Mouse (Mus musculus) intestine, postnatal 0 days (tissue): ENCODE results near the gene 1600014C23Rik. TPM values are rescaled to one million over a fixed set of nuclear protein-coding genes. Genes with fewer than 3 reads are reported as not detected.

ENCODE experiments used
- ATAC-seq: fragments of 200-750 bp; cut with Nextera tagmentation; 2 replicates; pipeline ENCODE4 v1.8.0; 2017; ENCODE audit warnings: mild to moderate bottlenecking, moderate TSS enrichment, moderate library complexity
- H3K27ac ChIP-seq: fragments of 300-500 bp; sonication (generic); 2 replicates; pipeline ENCODE4 v1.5.1; 2014; ENCODE audit warnings: mild to moderate bottlenecking, low read depth, low read length, moderate library complexity
- H3K27me3 ChIP-seq: fragments of 300-500 bp; sonication (generic); replicated peaks from 2 replicates; pipeline ENCODE4 v1.6.1; 2014; ENCODE audit warnings: low read length, mixed read lengths; ENCODE audit not compliant: control insufficient read depth, insufficient read depth
- H3K36me3 ChIP-seq: fragments of 300-500 bp; sonication (generic); 2 replicates; pipeline ENCODE4 v1.6.1; 2014; ENCODE audit warnings: mild to moderate bottlenecking, moderate library complexity; ENCODE audit not compliant: control insufficient read depth, insufficient read depth
- H3K4me1 ChIP-seq: fragments of 300-500 bp; sonication (generic); replicated peaks from 2 replicates; pipeline ENCODE4 v1.6.1; 2014; ENCODE audit warnings: antibody characterized with exemption, low read length, mixed read lengths; ENCODE audit not compliant: control insufficient read depth, insufficient read depth
- H3K4me2 ChIP-seq: fragments of 300-500 bp; sonication (generic); replicated peaks from 2 replicates; pipeline ENCODE4 v1.6.1; 2014; ENCODE audit warnings: low read depth, mild to moderate bottlenecking, moderate library complexity
- H3K4me3 ChIP-seq: fragments of 300-500 bp; sonication (generic); 2 replicates; pipeline ENCODE4 v1.5.1; 2014; ENCODE audit warnings: low read depth, low read length
- H3K9ac ChIP-seq: fragments of 300-500 bp; sonication (generic); 2 replicates; pipeline ENCODE4 v1.6.1; 2014; ENCODE audit warnings: mild to moderate bottlenecking, low read depth, low read length
- H3K9me3 ChIP-seq: fragments of 300-500 bp; sonication (generic); 2 replicates; pipeline ENCODE4 v1.6.1; 2016; ENCODE audit warnings: mixed run types; ENCODE audit not compliant: control insufficient read depth
- CTCF ChIP-seq: sonication (generic); IDR thresholded peaks from 2 replicates; pipeline ENCODE4 v1.5.1; 2016; ENCODE audit warnings: low read depth, mild to moderate bottlenecking, control low read depth, antibody characterized with exemption, moderate library complexity
- WGBS: fragments of 180-500 bp; shearing (Covaris S2); extraction: QIAGEN DNeasy Blood & Tissue Kit; methylation state at CpG from one replicate; pipeline ENCODE4 v1.1.7; 2014; 5-methylcytosine and 5-hydroxymethylcytosine counted together
- polyA plus RNA-seq: library from polyadenylated mRNA; unstranded; fragments of >200 nt; fragmentation: Nextera tagmentation; extraction: Ambion mirVana; gene quantifications from 2 replicates; pipeline ENCODE4 v1.2.1, GENCODE M21; 2015

The 1600014C23Rik gene
- polyA plus RNA-seq, 1 experiment from 2014 or later: not detected

DNA sequence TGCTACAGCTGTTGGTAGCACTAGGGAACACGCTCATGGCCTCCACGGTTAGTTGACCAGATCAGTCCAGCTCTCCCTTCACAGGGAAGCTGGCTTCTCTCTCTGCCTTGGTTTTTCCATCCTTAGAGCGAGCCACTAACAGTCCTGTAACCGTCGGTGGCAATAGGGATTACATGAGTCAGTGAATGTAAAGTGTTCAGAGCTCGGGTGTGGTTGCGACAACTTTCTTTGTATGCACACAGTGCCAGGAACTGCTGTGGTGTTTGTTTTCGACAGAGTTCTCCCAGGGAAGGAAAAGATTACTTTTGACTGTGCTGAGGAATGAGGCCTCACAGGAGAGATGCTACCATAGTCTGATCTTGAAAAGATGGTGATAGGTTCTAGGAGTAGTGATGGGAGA is 29.5 kb upstream of the 1600014C23Rik start:
- Histone ChIP-seq H3K36me3 (no peaks in the 10 kb centered on the region), H3K27ac (no peak overlapping the region), H3K4me2 (no peak overlapping the region), H3K9ac (no peak overlapping the region), H3K9me3 (no peaks in the 10 kb centered on the region), H3K4me3 (no peak overlapping the region), H3K4me1 (peaks cover 4% of the 10 kb centered on the region; the same call in 1 of the 2 replicates), H3K27me3 (no peaks in the 10 kb centered on the region)
- 68% methylated on average over 8 of the region's 8 CpGs for WGBS
- TF ChIP-seq CTCF: no peak
- ATAC-seq: no peak

DNA sequence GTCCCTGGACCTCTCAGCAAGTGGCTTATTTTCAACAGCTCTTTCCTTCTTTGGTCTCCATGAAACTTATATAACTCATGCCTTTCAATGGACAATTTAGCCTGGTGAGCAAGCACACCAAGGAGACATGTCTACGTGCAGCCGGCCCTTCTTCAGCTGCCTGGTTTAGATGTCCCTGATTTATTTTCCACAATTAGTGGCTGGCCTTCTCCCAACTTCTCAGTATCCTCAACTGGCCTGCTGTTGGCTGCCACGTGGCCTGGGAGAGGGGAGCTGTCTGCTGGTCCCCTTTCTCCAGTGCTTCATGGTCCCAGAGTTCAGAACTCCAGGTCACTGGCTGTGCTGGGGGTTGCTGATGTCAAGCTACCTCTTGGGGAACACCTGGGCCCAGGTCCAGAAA is 28.3 kb upstream of the 1600014C23Rik start:
- Histone ChIP-seq H3K36me3 (no peaks in the 10 kb centered on the region), H3K27ac (no peak overlapping the region), H3K4me1 (peaks cover 4% of the 10 kb centered on the region; the same call in 1 of the 2 replicates), H3K4me3 (no peak overlapping the region), H3K4me2 (no peak overlapping the region), H3K9me3 (no peaks in the 10 kb centered on the region), H3K27me3 (no peaks in the 10 kb centered on the region), H3K9ac (no peak overlapping the region)
- no peak for TF ChIP-seq CTCF
- 62% methylated on average over 3 of the region's 3 CpGs for WGBS
- ATAC-seq: no peak

DNA sequence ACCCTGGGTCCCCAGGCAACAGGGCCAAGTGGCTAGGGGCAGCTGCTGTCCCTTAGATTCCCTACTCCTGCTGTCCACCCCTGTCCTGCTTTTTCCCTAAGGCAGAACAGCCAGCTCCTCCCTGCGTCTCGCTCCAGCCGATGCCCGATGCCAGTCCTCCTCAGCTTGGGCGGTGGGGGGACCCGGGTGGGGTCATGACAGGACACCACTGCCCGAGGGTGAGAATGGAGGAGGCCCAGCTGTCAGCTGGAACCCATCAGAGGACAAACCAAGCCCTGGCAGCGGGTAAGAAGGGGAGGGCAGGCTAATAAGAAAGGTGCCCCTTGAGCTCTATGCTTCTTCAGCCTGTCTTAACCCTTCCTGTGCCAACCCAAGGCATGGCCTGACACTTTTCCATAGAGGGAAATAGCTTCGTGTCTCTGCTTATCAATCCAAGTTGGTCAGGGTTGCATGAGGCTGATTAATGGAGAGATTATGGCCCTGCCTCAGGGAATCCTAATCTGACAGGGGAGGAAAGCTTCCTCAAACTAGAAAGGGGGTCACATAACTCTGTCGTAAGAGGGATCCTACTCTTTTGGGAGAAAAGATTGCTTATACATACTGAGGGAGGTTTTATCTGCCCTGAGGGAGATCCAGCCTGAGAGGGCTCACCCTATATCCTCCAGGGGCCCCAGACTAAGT is 27.5 kb upstream of the 1600014C23Rik start:
- H3K9me3 ChIP-seq: no peaks in the 10 kb centered on the region
- no peak overlapping the region for H3K4me2 ChIP-seq
- H3K4me1 ChIP-seq: no peaks in the 10 kb centered on the region; the same call in 1 of the 2 replicates
- WGBS: 69% methylated on average over 10 of the region's 10 CpGs
- ATAC-seq: no peak
- H3K9ac ChIP-seq: no peak overlapping the region
- no peak for TF ChIP-seq CTCF
- H3K27me3 ChIP-seq: no peaks in the 10 kb centered on the region
- no peak overlapping the region for H3K4me3 ChIP-seq
- H3K27ac ChIP-seq: no peak overlapping the region
- no peaks in the 10 kb centered on the region for H3K36me3 ChIP-seq

DNA sequence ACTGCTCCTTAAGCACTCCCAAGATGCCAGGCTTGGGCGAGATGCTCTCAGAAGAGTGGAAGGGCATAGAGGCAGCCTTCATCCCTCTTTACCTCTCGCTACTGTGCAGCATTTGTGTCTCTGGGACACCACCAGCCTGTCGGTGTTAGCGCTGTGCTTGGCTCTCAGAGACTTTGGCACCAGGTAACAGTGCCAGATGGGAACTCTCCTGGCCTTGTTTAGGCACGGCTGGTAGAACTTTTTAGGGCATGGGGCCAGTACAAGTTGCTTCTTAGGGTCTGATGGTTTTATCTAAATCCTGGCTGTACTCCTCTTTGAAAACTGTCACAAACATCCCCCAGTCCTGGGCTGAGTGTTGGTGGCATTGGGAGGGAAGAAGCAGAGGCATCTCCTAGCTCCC is 26.1 kb upstream of the 1600014C23Rik start:
- 92% methylated on average over 5 of the region's 5 CpGs for WGBS
- no peak for TF ChIP-seq CTCF

DNA sequence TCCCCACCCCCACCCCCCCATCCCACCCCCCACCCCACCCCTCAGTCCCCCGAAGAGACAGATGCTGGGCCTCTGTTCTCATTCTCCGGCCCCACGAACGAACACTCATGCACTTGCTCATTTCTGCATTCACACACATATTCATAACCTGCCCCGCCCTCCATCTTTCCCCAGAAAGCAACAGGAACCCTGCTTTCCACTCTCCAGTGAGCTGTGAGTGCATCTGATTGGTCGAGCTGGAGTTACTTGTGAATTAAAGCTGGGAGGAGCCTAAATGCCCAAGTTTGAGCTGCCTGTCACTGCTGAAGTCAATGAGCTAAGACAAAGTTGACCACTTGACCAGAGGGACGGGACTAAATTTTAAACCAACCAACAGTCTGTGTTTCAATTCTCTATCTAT is 25.2 kb upstream of the 1600014C23Rik start:
- no peak for TF ChIP-seq CTCF
- Histone ChIP-seq H3K4me3 (no peak overlapping the region), H3K4me2 (no peak overlapping the region), H3K4me1 (no peaks in the 10 kb centered on the region; the same call in 1 of the 2 replicates), H3K36me3 (no peaks in the 10 kb centered on the region), H3K9ac (no peak overlapping the region), H3K27ac (no peak overlapping the region), H3K27me3 (no peaks in the 10 kb centered on the region), H3K9me3 (no peaks in the 10 kb centered on the region)
- ATAC-seq: no peak
- 71% methylated on average over 7 of the region's 7 CpGs for WGBS

More for the DNA sequence above, 26.1 kb upstream of the 1600014C23Rik start:
- Histone ChIP-seq H3K36me3 (no peaks in the 10 kb centered on the region), H3K27me3 (no peaks in the 10 kb centered on the region), H3K27ac (no peak overlapping the region), H3K4me3 (no peak overlapping the region), H3K9ac (no peak overlapping the region), H3K4me2 (no peak overlapping the region), H3K9me3 (no peaks in the 10 kb centered on the region), H3K4me1 (no peaks in the 10 kb centered on the region; the same call in 1 of the 2 replicates)
- no peak for ATAC-seq

DNA sequence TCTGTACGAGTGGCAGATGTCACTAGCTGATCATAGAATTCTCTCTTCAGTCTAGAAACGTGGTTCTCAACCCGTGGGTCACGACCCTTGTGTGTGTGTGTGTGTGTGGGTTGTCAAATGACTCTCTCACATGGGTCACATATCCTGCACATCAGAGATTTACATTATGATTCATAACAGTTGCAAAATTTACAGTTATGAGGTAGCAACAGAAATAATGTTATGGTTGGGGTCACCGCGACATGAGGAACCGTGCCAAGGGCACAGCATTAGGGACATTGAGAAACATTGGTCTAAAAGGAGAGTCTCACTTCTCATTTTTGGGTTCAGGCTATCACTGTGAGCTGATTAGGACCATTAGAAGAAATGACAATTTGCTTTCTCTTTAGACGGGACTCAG is 24.3 kb upstream of the 1600014C23Rik start:
- H3K4me3 ChIP-seq: no peak overlapping the region
- no peaks in the 10 kb centered on the region for H3K9me3 ChIP-seq
- TF ChIP-seq CTCF: no peak
- no peak overlapping the region for H3K27ac ChIP-seq
- no peak overlapping the region for H3K9ac ChIP-seq
- ATAC-seq: no peak
- 82% methylated on average over 8 of the region's 8 CpGs for WGBS
- no peaks in the 10 kb centered on the region; the same call in 1 of the 2 replicates for H3K4me1 ChIP-seq
- no peaks in the 10 kb centered on the region for H3K36me3 ChIP-seq
- H3K4me2 ChIP-seq: no peak overlapping the region
- H3K27me3 ChIP-seq: no peaks in the 10 kb centered on the region
